Mouse (Mus musculus): ENCODE measurements at regions not wholly inside any gene's neighbourhood (a gene's known extent, or its start where the extent isn't known, plus 50 kb on each side); places are given as distances from the start of the nearest gene placed in this dataset.
A peak's percentile ranks its signal among the peaks of the same experiment; 100 is the strongest.

- no peak for DNase-seq (ENCODE audit: inconsistent ontology term)
These were observed 136.1 kb upstream of the Slco3a1 start for GRCm38 (mm10) chr7:74690706-74691105.

GRCm38 (mm10) chr7:74688116-74688702 is 133.6 kb upstream of the Slco3a1 start:
- no peak for DNase-seq (ENCODE audit: inconsistent ontology term)

- peak; percentile 24 for DNase-seq (ENCODE audit: inconsistent ontology term)
These were observed 132.9 kb upstream of the Slco3a1 start for GRCm38 (mm10) chr7:74687303-74688115.

- peak; percentile 12 for DNase-seq (ENCODE audit: inconsistent ontology term)
These were observed 129.4 kb upstream of the Slco3a1 start for GRCm38 (mm10) chr7:74683979-74684378.

GRCm38 (mm10) chr7:74673626-74674295 is 119.2 kb upstream of the Slco3a1 start:
- DNase-seq (ENCODE audit: inconsistent ontology term), result peak; percentile 70

GRCm38 (mm10) chr7:74669110-74669509 is 114.5 kb upstream of the Slco3a1 start:
- no peak for DNase-seq (ENCODE audit: inconsistent ontology term)

- peak; percentile 82 for DNase-seq (ENCODE audit: inconsistent ontology term)
These were observed 112.5 kb upstream of the Slco3a1 start for GRCm38 (mm10) chr7:74667106-74667505.

GRCm38 (mm10) chr7:74663820-74664219 is 109.2 kb upstream of the Slco3a1 start:
- DNase-seq (ENCODE audit: inconsistent ontology term), result no peak

GRCm38 (mm10) chr7:74647310-74647709 is 92.7 kb upstream of the Slco3a1 start:
- peak; percentile 58 for DNase-seq (ENCODE audit: inconsistent ontology term)

GRCm38 (mm10) chr7:74640171-74640570 is 85.6 kb upstream of the Slco3a1 start:
- no peak for DNase-seq (ENCODE audit: inconsistent ontology term)

- no peak for DNase-seq (ENCODE audit: inconsistent ontology term)
These were observed 77.6 kb upstream of the Slco3a1 start for GRCm38 (mm10) chr7:74632217-74632616.

- peak; percentile 22 for DNase-seq (ENCODE audit: inconsistent ontology term)
These were observed 74.4 kb upstream of the Slco3a1 start for GRCm38 (mm10) chr7:74628799-74629468.
